Mouse (Mus musculus) gastrocnemius, postnatal 4 days (tissue): ENCODE measurements around the gene 1700024P04Rik. TPM values are rescaled to one million over a fixed set of nuclear protein-coding genes. Genes with fewer than 3 reads are reported as not detected.

Experiments
- DNase-seq, 2 experiments: peaks; one replicate each; pipeline ENCODE4 v3.0.0; 2021 to 2022; ENCODE audit warnings: low spot score in 2 of 2, mixed read lengths in 2 of 2
- total RNA-seq, 2 experiments: library from RNA; stranded (reverse); gene quantifications; 2 replicates each; pipeline ENCODE4 v1.2.3; 2021

Gene 1700024P04Rik
- total RNA-seq, 2 experiments from 2014 or later: not detected

DNA sequence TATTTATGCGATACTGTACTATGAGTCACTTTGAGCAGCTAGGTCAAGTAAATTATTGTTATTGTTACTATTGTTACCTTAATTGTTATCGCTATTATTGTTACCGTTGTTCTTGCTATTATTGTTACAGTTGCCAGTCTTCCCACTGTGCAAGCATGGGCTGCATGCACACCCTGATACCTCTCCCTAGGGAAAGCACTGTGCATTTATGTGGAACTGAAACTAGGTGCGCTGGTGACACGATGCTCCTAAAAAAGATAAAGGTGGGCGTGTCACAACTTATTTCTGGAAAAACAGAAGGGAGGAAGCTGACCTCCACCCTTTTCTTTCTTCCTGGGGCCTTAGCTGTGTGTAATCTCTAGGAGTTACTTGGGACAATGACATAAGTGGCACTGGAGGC, 16.4 kb downstream of the 1700024P04Rik start:
- no peak for DNase-seq

DNA sequence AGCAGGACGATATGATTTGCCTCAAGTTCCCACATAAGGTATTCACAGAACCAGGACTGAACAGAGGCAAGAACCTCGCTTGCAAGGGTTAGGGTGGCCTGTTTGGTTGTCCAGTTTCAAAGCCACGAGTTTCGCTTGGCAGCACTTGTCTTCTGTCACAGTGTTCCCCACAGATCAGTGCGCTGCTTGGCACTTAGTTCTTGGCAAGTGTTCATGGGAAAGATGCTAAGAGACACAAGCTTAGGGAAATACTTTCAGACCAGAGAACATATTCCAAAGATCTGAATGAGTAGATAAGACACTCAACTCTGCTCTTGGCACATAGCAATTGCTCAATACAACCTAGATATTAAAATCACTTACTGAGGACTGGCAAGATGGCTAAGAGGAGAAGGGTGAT, 17.8 kb downstream of the 1700024P04Rik start:
- DNase-seq: no peak

DNA sequence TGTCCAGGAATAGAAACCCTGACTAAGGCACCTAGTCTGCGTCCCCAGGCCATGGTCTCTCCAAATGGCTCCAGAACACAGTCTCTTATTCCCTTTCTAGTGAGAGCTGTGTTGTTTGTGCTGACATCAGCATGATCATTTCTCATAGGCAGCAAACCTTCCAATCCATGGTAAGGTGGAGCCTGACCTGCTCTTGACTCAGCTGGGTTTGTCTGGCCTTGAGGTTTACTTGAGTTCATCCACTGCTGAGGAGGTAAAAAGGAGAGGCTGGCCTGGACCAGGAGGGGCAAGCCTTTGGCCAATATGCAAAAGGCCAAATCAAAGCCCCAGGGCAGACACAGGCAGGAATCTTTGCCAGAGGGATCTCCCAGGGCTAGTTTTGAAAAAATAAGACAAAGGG, 20.8 kb downstream of the 1700024P04Rik start:
- DNase-seq: no peak

DNA sequence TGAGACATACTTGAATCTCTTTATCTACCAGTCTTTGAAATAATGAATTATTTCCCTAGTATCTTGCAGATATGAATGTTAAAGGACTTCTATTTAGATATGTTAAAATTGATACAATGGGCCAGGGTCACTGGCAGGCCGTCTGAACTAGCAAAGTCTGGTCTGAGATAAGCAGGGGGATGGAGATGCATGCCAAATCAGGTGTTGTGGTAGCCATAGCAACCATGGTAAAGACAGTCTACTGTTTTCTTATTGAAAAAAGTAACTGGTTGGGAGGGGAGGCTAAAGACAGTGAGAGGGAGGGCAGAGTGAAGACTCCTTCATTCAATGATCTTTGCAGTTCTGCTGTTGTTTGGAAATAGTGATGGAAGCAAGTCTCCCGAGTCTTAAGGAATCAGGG, 26.2 kb downstream of the 1700024P04Rik start:
- DNase-seq: no peak

DNA sequence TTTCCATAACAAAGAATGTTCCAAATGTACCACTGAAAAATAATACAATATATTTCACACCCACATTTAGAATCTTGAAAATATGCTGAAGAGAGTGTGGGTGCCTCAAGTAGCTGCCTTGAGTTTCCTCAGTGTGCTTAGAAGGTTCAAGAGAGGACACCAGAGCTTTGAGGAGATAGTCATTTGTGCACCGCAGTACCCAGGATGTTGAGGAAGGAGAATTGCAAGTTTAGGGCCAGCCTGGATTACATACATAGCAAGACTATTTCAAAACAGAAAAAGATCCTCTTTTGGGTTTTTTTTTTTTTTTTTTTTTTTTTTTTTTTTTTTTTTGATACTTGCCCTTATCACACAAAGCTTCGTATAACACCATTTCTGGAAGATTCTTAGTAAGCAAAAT, 28.2 kb downstream of the 1700024P04Rik start:
- no peak for DNase-seq

DNA sequence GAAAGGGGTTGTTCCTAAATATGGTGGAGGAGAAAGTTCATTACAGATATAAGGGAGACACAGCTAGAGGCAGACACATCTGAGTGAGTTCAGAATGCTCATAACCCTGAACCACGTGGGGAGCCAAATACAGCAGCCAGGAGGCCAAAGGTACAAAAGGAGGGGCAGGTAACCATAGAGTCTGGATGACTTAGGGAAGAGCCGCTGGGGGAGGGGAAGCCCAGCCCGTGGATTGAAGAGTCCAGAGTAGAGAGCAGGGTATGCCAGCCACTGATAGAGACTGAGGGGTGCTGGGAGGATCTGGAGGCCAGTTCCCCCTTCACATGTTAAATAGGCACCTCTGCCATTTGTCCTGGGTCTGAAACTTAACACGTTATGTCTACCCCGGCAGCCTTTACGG, 28.7 kb downstream of the 1700024P04Rik start:
- DNase-seq: no peak

DNA sequence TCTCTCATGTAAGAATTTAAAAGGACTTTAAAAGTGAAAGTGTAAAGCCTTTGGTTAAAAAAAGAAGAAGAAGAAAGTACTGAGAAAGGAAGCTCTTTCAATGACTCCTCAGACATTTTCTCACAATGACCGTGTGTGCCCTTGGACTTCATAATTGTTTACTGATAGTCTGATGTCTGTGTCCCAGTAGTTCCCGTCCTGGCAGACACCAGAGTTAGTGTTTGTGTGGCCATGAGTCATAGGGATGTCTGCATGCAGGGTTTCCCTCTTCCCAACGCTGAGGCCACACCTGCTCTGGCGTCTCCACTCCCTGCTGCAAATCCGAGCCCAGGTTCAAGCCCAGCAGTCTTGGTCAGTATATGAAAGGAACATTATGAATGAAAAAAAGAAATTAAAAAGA, 29.1 kb downstream of the 1700024P04Rik start:
- no peak for DNase-seq

DNA sequence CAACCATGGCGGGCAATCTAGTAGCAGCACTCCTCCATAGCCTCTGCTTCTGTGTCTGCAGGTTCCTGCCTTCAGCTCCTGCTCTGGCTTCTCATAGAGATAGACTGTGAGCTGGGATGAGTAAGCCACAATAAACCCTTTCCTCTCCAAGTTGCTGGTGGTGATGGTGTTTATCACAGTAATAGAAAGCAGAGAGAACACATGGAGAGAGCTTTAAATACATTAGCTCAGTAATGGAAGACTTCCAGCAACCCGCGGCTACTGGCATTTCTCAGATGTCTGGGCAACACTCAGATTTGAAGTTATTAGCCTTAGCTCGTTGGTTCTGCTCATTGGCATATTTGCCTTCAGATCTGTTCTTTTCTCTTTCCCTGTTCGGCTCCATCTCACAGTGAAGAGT, 30.5 kb downstream of the 1700024P04Rik start:
- no peak for DNase-seq

DNA sequence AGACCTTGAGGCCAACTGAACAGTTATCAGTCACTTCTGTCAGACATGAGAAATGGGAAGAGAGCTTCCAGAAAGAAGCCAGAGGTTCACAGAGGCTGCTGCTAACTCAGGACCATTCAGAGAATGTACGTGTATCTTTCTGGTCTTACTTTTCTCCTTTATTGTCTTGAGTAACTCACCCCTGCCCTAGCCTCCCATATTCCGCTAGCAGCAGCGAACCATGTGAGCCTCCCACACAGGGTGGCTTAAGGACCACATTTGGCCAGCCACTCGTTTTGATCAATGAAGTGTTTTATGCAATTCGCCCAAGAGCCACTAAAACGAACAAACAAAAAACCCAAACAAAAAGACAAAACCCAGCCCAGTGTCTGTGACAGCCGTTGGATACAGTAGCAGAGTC, 32.4 kb downstream of the 1700024P04Rik start:
- DNase-seq: no peak

DNA sequence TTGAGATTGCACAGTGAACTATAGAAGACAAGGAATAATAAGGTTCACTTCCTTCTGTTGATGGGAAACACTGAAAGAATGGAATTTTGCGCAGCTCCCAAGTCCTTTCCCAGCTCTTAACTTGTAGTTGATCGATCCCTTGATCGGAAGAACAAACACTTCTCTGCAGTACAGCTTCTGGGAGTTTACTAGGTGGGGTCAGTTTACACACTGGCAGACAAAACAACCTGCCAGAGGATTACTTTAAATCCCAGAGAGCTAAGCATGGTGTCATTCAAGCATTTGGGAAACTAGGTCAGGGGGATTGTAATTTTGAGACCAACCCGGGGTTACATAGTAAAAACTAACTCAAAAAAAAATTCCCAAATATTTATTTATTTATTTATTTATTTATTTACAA, 36.2 kb downstream of the 1700024P04Rik start:
- DNase-seq: no peak

DNA sequence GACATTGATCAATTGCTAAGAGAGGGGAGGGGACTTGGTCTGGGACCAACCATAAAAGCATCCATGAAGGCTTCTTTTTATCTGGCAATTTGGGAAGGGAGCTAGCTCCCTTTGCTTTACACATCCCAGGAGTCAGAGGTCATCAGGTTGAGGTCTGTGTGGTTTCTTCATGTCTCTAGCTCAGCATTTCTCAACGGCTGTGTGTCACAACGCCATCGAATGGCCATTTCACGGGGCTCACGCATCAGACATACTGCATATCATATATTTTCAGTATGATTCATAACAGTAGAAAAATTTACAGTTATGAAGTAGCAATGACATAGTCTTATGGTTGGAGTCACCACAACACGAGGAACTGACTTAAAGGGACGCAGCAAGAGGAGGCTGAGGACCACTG, 37.9 kb downstream of the 1700024P04Rik start:
- DNase-seq: no peak

DNA sequence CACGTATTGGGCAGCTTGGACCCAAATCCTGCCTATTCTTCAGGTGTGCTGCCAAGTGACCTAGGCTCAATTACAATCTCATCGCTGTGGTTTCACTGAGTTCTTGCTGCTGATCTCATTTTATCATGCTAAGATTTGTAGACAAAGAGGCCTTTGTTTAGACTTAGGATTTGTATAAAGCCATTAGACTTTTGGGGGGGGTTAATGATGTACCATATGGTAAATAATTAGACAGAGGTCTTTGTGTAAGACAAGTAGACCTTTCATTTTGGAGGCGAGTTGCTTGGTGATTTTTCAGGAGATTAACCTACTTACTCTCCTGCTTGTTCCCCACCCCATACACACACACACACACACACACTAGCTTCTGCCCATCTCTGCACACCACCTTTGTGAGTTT, 38.5 kb downstream of the 1700024P04Rik start:
- DNase-seq: no peak

DNA sequence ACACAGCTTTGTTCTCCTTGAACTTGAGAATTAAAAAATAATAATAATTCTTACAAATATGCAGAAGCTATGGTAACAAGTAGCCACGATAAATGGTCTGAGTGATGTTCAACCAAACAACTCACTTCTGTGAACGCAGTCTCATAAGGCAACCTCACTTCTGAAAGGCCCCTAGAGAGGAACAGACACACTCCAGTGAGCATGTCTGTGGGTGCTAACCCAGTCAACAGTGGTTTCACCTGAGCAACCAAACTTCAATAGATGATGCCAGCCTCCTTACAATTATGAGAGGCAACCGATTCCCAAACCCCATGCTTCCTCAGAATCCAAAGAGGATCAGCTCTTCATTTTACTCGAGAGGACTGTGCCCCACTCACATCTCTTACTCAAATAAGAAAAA, 39.0 kb downstream of the 1700024P04Rik start:
- no peak for DNase-seq

DNA sequence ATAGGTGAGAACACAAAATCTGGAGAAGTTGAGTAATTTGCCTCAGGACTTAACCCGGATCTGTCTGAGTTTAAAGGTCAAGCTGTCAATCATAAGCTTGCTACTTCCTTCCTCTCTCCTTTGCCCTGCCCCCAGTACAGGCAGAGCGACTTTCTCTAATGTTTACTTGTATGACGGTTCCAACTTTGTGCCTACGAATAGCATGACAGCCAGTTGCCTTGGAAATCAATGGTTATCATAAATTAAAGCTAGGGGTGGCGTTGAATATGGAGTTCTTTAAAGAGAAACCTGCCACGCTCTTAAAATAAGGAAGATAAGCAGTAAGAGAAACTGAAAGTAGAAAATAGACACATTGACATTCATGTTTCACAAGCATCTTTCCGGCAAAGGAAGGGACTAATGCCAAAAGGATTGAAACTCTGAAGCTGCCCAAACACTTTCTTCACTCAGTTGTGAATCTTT, 39.7 kb downstream of the 1700024P04Rik start:
- no peak for DNase-seq

DNA sequence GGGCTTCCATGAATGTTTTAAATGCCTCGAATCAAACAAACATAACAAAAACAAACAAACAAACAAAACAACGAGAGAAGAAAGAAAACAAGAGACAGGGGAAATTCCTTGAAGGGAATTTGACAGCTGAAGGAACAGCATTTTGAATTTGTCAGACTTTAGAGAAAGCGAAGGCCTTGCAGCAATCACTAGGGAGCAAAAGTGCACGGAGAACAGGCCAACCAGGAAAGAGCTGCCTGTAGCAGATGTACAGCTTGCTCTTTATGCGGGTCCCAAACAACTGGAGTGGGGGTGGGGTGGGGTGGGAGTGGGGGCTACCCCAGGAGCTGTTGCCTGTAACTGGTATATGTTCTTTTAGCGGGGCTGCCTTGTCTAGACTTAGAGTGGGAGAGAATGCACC, 42.0 kb downstream of the 1700024P04Rik start:
- DNase-seq: no peak

DNA sequence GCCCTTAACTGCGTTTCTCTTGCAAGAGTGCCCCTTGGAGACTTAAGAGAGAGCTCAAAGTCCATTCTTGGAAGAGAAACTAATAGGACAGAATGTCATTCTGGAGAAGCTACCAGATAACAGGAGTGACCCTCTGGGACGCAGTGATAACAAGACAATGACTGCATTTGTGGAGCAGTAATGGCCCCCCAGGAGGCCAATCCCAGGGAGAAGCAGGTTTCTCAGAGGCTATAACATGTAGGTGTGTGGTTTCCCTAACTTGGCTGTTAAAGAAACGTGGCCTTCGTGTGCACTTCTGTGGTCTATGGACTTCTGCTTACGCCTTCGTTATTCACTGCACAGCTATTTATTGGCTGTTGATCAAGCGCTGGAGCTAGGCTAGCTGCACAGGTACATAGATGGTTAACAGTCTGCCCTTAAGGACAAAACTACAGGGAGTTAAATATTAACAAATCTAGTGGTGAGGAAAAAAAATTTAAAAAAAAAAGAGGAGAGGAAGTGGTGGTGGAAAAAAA, 42.5 kb downstream of the 1700024P04Rik start:
- DNase-seq: no peak

DNA sequence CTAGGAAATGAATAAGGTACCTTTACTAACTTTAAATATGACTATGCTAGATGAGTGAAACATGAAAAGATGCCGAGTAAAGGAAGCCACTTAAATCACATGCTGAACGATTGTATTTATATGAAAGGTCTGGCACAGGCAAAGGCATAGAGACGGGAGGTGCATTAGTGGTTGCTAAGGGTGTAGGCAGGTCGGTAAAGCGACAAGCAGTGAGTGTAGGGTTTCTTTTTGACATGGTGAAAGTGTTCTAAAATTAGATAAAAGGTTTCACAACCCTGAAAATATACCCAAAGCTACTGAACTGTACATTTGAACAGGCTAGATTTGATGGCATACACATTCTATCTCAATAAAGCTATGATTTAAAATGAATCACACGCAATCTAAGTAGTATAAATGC, 47.3 kb downstream of the 1700024P04Rik start:
- no peak for DNase-seq

Other genes starting within 250 kb of the 1700024P04Rik start
- 10 to 100 TPM; 39.8 to 51.5 TPM for gene Fcho2, start 169.1 kb downstream of the 1700024P04Rik start, total RNA-seq
- gene Tnpo1, start 58.2 kb downstream of the 1700024P04Rik start, total RNA-seq: 10 to 100 TPM; 91.7 to 99.7 TPM
- 1 to 10 TPM; 6.0 to 6.4 TPM for gene Zfp366, start 200.3 kb upstream of the 1700024P04Rik start, total RNA-seq